Mouse (Mus musculus): Measurements from ENCODE around the gene Irx2.
A peak's percentile ranks its signal among the peaks of the same experiment; 100 is the strongest.

The Irx2 gene

GRCm38 (mm10) chr13:72637536-72637935 is 8.9 kb downstream of the Irx2 start:
- DNase-seq = no peak

- no peak for DNase-seq
These were observed 9.9 kb downstream of the Irx2 start for GRCm38 (mm10) chr13:72638401-72639130.

GRCm38 (mm10) chr13:72639441-72640130 is 11.0 kb downstream of the Irx2 start:
- DNase-seq = peak; percentile 41

- DNase-seq = peak; percentile 66
These were observed 11.5 kb downstream of the Irx2 start for GRCm38 (mm10) chr13:72640131-72640521.

- no peak for DNase-seq
These were observed 27.8 kb downstream of the Irx2 start for GRCm38 (mm10) chr13:72656447-72656846.

GRCm38 (mm10) chr13:72675826-72676225 is 47.2 kb downstream of the Irx2 start:
- DNase-seq = no peak
